Mouse (Mus musculus): ENCODE measurements around the gene Clybl. TPM values are rescaled to one million over a fixed set of nuclear protein-coding genes. Genes with fewer than 3 reads are reported as not detected.

Gene Clybl
- polyA plus RNA-seq, 1 experiment from 2014 or later, result 21.0 TPM

DNA sequence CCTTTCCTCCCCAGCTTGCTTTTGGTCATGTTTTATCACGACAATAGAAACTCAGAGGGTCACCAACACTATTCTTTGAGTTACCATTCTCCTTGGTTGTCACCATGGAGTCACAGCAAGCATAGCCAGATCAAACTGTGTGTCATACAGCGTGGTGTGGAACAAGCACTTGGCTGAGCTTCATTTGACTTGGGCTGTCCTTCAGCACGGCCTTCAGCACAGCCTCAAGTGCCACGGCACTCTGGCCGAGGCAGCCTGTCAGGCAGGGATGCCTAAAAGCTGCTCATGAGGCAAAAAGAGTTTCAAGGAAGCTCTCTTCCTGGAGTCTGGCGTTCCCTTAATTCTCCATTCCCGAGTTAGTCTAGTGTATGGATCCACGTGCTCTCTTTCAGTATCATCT lies 169.3 kb downstream of the Clybl start:
- 0 out of 2 replicates have a peak, but pooled peaks cover 8% of the 10 kb centered on the region for H3K4me1 ChIP-seq
- no peak overlapping the region for H3K4me3 ChIP-seq
- no peaks in the 10 kb centered on the region for H3K9me3 ChIP-seq (replicated peaks)
- no peaks in the 10 kb centered on the region for H3K36me3 ChIP-seq (ENCODE audit: poor library complexity, severe bottlenecking)
- no peak overlapping the region for H3K27ac ChIP-seq
- no peak overlapping the region for H3K9ac ChIP-seq
- 0 out of 2 replicates have a peak, but pooled peaks cover 2% of the 10 kb centered on the region for H3K27me3 ChIP-seq
- 87% methylated on average over 8 of the region's 8 CpGs for whole genome bisulfite sequencing
- H3K4me2 ChIP-seq, result no peak overlapping the region
- no peak for ATAC-seq

DNA sequence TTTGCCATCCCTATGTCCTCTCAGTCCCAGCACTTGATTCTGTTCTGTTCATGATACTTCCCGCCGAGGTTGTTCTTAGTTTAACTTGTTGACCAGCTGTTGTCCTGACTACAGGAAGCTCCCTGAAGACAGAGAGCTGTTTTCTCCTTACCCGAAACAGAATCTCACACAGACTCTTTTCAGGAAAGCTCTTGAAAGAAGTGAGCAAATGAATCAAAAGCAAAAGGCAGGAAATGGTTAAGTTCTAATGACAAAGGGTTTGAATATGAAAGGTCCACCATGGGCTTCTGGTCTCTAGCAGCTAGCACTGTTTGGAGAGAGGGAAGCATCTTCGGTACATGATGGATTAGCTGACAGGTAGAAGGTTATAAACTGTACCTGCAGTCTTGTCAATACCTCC lies 175.8 kb downstream of the Clybl start:
- H3K36me3 ChIP-seq (ENCODE audit: poor library complexity, severe bottlenecking), result no peaks in the 10 kb centered on the region
- ATAC-seq, result no peak
- peaks cover 8% of the 10 kb centered on the region for H3K4me1 ChIP-seq
- no peak overlapping the region for H3K9ac ChIP-seq
- no peaks in the 10 kb centered on the region for H3K9me3 ChIP-seq (replicated peaks)
- no peak overlapping the region for H3K4me2 ChIP-seq
- H3K4me3 ChIP-seq, result no peak overlapping the region
- 85% methylated on average over 4 of the region's 4 CpGs for WGBS
- no peaks in the 10 kb centered on the region for H3K27me3 ChIP-seq
- H3K27ac ChIP-seq, result no peak overlapping the region

DNA sequence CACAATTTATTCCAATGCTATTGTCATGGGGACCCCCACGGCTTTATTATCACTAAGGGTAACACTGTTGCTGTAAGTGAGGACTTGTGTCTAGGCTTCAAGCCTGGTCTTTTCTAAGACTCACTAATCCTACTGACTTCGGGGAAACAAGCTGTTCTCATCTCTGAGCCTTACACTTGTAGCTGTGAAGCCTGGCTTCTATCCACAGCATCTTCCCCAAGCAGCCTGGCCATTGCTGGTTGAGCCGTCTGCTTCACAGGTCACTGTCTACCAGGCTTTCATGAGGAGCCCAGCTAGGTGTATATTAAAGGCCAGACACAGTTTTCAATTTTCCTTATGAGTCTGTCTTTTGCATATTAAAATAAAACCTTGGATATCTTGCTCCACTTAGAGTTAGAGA lies 177.1 kb downstream of the Clybl start:
- Histone ChIP-seq H3K9ac (no peak overlapping the region), H3K9me3 (replicated peaks) (no peaks in the 10 kb centered on the region), H3K27me3 (no peaks in the 10 kb centered on the region), H3K4me1 (peaks cover 13% of the 10 kb centered on the region), H3K4me2 (no peak overlapping the region), H3K27ac (no peak overlapping the region), H3K36me3 (ENCODE audit: poor library complexity, severe bottlenecking) (no peaks in the 10 kb centered on the region), H3K4me3 (no peak overlapping the region)
- ATAC-seq, result no peak
- 72% methylated on average over 3 of the region's 3 CpGs for WGBS

DNA sequence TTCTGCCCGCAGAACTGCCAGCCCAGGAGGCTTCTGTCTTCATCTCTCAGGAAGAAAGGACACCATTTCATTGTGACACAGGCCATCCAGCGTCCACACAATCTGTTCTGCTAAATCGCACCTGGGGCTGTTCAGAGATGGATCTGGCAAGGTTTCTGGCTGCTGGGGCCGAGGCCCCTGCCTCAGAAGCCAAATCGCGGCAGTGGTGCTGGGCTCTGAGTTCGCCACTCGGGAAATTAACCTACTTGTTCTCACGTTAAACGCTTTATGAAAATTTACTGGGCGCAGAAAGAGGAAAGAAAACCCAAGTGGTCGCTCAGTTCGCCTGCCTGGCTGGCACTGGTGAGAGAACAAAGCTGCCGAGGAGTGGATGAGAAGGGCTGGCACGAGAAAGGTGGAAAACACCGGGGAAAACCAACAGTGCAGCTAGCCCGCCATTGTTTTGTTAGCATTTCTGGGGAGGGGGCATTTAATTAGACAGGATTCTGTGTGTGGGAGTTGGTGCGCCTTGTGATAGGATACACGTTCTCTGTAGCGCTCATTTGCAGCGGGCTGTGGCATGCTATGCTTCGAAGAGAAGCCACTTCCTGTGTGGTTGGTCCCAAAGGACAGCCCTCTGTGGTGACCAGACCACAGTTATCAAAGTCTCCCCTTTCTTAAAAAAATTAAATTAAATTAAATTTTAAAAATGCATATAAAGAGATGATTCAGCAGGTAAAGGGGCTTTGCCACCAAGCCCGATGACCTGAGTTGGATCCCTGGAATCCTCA lies 177.8 kb downstream of the Clybl start:
- no peak overlapping the region for H3K27ac ChIP-seq
- no peak for ATAC-seq
- H3K9ac ChIP-seq, result no peak overlapping the region
- 69% methylated on average over 23 of the region's 23 CpGs for WGBS
- H3K36me3 ChIP-seq (ENCODE audit: poor library complexity, severe bottlenecking), result no peaks in the 10 kb centered on the region
- H3K9me3 ChIP-seq (replicated peaks), result no peaks in the 10 kb centered on the region
- H3K27me3 ChIP-seq, result no peaks in the 10 kb centered on the region
- no peak overlapping the region for H3K4me3 ChIP-seq
- H3K4me1 ChIP-seq, result peaks cover 13% of the 10 kb centered on the region
- H3K4me2 ChIP-seq, result no peak overlapping the region

DNA sequence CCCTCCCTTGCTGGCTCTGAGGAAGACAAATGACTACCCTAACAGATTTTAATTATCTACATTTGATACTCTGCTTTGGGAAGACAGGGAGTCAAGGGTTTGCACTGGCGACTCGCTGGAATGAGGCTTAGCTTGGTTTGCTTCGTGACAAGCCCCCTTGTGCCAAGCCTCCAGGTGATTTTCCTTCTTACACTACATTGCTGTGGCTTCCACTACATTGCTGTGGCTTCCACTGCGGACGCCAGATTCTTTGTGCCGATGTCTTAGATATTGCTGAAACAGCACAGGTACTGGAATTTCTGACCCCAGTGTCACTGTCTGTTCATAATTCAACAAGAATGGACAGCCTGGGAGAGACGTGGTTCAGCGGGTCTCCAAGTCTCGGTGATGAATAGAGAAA lies 180.3 kb downstream of the Clybl start:
- H3K4me3 ChIP-seq, result no peak overlapping the region
- H3K9ac ChIP-seq, result no peak overlapping the region
- WGBS, result 86% methylated on average over 9 of the region's 9 CpGs
- H3K27me3 ChIP-seq, result no peaks in the 10 kb centered on the region
- no peaks in the 10 kb centered on the region for H3K36me3 ChIP-seq (ENCODE audit: poor library complexity, severe bottlenecking)
- H3K9me3 ChIP-seq (replicated peaks), result no peaks in the 10 kb centered on the region
- no peak for ATAC-seq
- no peak overlapping the region for H3K27ac ChIP-seq
- H3K4me1 ChIP-seq, result peaks cover 13% of the 10 kb centered on the region
- H3K4me2 ChIP-seq, result no peak overlapping the region

DNA sequence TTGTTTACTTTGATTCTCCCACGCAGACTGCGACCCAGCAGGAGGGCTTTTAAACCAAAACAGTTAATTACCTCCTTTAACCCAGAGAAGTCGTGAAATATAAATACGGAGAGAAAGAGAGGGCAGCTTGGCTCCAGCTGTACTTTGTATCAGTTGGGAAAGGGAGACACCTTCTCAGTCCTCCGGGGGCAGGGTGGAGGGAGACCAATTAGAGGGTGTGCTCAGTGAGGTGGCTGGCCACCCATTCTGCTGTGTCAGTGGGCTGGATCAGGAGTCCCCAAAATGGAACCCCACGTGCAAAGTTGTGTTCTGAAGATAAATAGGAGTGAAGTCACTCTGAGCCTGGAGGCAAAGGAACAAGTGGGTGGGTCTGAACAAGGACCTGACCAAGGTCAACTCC lies 181.7 kb downstream of the Clybl start:
- H3K27me3 ChIP-seq, result no peaks in the 10 kb centered on the region
- no peak overlapping the region for H3K27ac ChIP-seq
- no peak overlapping the region for H3K4me2 ChIP-seq
- H3K9me3 ChIP-seq (replicated peaks), result no peaks in the 10 kb centered on the region
- ATAC-seq, result no peak
- H3K4me3 ChIP-seq, result no peak overlapping the region
- H3K4me1 ChIP-seq, result peaks cover 24% of the 10 kb centered on the region
- WGBS, result 15% methylated on average over 6 of the region's 6 CpGs
- no peaks in the 10 kb centered on the region for H3K36me3 ChIP-seq (ENCODE audit: poor library complexity, severe bottlenecking)
- H3K9ac ChIP-seq, result no peak overlapping the region

DNA sequence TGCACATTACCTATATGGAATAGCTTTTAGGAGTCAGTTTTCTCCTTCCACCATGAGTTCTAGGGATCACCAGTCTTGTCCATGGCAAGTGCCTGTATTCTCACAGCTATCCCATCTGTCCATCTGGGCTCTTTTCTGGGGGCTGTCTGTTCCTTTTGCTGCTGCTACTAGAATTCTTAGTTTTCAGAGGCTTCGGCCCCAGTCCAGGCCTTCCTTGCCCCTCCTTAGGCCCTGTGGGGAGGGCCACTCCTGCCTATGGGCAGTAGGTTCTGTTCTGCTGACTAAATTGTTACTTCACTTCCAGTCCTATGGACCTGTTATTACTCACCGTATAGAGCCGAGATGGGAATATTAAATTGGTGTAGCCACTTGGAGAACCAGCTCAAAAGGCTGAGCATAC lies 182.5 kb downstream of the Clybl start:
- H3K27me3 ChIP-seq, result no peaks in the 10 kb centered on the region
- H3K9me3 ChIP-seq (replicated peaks), result no peaks in the 10 kb centered on the region
- no peaks in the 10 kb centered on the region for H3K36me3 ChIP-seq (ENCODE audit: poor library complexity, severe bottlenecking)
- H3K27ac ChIP-seq, result no peak overlapping the region
- no peak overlapping the region for H3K4me2 ChIP-seq
- no peak for ATAC-seq
- no peak overlapping the region for H3K9ac ChIP-seq
- no peak overlapping the region for H3K4me3 ChIP-seq
- WGBS, result 96% methylated on average over 3 of the region's 3 CpGs
- H3K4me1 ChIP-seq, result peaks cover 22% of the 10 kb centered on the region

DNA sequence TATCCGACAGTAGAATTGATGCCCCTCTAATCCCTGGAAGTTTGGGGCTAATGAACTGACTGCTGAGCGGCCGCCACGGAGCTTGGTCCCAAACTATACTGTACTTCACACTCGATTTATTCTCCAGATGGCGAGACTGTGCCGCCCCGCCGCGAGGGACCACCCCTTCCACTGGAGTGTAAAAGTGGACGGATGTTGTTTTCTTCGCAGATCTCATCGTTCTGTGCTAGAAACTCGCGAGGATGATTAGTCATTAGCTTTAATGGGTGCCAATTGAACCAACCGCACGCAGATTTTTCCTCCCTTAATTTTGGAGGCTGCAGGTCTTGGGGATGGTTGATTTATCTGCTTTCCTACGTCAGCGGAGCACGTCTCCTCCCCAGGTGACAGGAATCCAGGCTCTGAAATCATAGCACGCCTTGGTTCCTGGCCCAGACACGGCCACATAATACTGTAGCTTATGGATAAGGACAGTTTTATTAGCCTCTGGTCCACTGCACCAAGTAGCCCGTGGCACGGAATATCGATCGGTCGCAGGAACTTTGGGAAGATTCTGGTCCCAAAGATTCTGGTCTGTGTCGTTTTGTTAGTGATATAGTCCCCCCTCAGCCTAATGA lies 185.9 kb downstream of the Clybl start:
- no peak overlapping the region for H3K4me3 ChIP-seq
- H3K4me1 ChIP-seq, result peaks cover 16% of the 10 kb centered on the region
- 67% methylated on average over 28 of the region's 28 CpGs for WGBS
- H3K9ac ChIP-seq, result no peak overlapping the region
- H3K4me2 ChIP-seq, result peak overlapping the region; percentile 21
- no peaks in the 10 kb centered on the region for H3K9me3 ChIP-seq (replicated peaks)
- H3K36me3 ChIP-seq (ENCODE audit: poor library complexity, severe bottlenecking), result no peaks in the 10 kb centered on the region
- peaks cover 14% of the 10 kb centered on the region; the same call in 1 of the 2 replicates for H3K27me3 ChIP-seq
- ATAC-seq, result peak; percentile 75
- no peak overlapping the region for H3K27ac ChIP-seq

DNA sequence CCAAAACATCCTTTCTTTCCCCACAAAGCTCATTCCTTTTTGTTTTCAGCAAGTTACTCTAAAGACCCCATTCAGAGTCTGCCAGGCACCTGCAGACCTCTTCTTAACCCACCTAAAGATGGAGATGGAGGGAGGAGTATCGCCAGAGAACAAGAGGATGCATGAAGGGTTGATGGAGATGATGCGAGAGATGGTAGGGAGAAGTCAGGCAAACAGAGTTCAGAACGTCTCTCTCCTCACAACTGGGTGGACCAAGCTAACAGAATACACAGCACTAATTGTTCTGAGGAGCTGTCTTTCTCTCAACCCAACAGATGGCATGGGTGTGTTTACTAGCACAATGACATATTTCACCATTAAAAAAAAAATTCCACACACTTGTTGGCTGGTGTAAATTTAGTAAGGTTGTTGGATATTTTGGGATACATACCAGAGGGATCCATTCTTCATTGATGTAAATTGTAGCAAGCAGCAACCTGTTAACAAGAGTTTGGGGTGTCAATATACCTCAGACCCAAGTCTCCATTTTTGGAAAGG lies 186.4 kb downstream of the Clybl start:
- 69% methylated on average over 3 of the region's 3 CpGs for WGBS
- Histone ChIP-seq H3K4me3 (no peak overlapping the region), H3K4me2 (no peak overlapping the region), H3K9ac (no peak overlapping the region), H3K36me3 (ENCODE audit: poor library complexity, severe bottlenecking) (no peaks in the 10 kb centered on the region), H3K4me1 (peaks cover 15% of the 10 kb centered on the region), H3K27ac (no peak overlapping the region), H3K9me3 (replicated peaks) (no peaks in the 10 kb centered on the region), H3K27me3 (peaks cover 14% of the 10 kb centered on the region; the same call in 1 of the 2 replicates)
- ATAC-seq, result no peak

DNA sequence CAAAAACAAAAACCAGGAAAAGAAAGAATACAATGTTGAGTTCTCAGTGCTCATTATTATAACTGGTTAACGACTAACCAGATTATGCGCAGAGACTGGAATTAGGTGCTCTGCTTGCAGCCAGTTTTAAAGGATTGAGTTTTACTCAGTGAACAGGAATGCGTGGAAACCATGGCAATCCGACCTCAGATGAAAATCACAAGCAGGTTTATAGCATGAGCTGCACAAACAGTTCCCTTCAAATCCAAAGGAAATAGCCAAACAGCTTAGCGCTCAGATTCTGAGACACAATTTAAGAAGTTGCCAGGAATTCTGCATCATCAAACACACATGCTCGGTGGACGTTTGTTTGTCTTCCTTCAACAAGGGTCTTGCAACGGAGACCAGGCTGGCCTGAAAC lies 187.0 kb downstream of the Clybl start:
- Histone ChIP-seq H3K36me3 (ENCODE audit: poor library complexity, severe bottlenecking) (no peaks in the 10 kb centered on the region), H3K9me3 (replicated peaks) (no peaks in the 10 kb centered on the region), H3K27ac (no peak overlapping the region), H3K9ac (no peak overlapping the region), H3K27me3 (peaks cover 14% of the 10 kb centered on the region; the same call in 1 of the 2 replicates), H3K4me3 (no peak overlapping the region), H3K4me2 (no peak overlapping the region), H3K4me1 (peaks cover 16% of the 10 kb centered on the region)
- WGBS, result 74% methylated on average over 8 of the region's 8 CpGs
- ATAC-seq, result no peak

DNA sequence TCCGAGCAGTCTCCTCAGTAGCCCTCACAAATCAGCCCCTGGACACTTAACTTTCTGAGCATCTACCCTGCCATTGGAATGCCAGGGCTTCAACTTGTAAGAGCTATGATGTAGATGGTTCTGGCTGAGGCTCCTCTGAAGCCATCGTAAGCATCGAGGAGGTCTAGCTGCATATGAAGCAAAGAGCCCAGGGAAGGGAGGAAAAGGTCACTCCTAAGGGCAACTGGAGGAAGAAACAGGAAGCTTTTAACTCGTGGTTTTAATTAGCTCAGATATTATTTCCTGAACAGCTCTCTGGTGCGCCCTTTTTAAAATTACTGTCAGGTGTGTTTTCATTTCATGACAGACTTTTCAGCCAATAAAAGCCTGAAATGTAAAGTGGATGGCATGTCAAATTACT lies 190.5 kb downstream of the Clybl start:
- Histone ChIP-seq H3K4me2 (no peak overlapping the region), H3K9ac (no peak overlapping the region), H3K4me1 (peaks cover 39% of the 10 kb centered on the region), H3K4me3 (no peak overlapping the region), H3K9me3 (replicated peaks) (no peaks in the 10 kb centered on the region), H3K27ac (no peak overlapping the region), H3K36me3 (ENCODE audit: poor library complexity, severe bottlenecking) (no peaks in the 10 kb centered on the region), H3K27me3 (peaks cover 31% of the 10 kb centered on the region; the same call in 1 of the 2 replicates)
- WGBS, result 49% methylated on average over 5 of the region's 5 CpGs
- ATAC-seq, result no peak

DNA sequence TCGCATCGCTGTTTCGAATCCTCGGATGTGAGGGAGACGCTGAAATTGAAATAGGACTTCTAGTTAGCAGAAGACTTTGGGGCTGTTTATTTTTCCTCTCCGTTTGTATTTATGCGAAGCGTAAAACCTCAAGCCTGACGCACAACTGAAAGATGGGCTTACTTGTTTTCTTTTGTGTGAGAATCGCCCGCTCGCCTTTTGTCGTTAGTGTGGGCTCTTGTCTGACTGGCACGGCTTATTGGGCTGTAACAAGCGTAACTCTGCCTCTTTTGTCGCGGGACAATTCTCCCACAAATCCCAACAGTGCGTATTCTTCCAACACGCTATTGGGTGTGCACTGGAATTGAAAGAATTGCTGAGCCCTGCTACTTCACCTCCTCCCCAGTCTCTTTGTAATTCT lies 192.0 kb downstream of the Clybl start:
- Histone ChIP-seq H3K4me3 (peak overlapping the region; percentile 24), H3K9me3 (replicated peaks) (no peaks in the 10 kb centered on the region), H3K4me2 (peak overlapping the region; percentile 53), H3K27me3 (peaks cover 39% of the 10 kb centered on the region; the same call in 1 of the 2 replicates), H3K27ac (peak overlapping the region; percentile 57), H3K9ac (peak overlapping the region; percentile 22; the same call in 1 of the 2 replicates), H3K36me3 (ENCODE audit: poor library complexity, severe bottlenecking) (no peaks in the 10 kb centered on the region), H3K4me1 (peaks cover 38% of the 10 kb centered on the region)
- 3% methylated on average over 19 of the region's 19 CpGs for WGBS
- ATAC-seq, result peak; percentile 52
